ENCODE assay signal across 12 mouse cellular contexts in genomic region chr5:137152623-137153022, GRCm38 (mm10). TPM values are rescaled to one million over a fixed set of nuclear protein-coding genes. Genes with fewer than 3 reads are reported as not detected.
DNase-seq lines count a peak whose midpoint lies in the region; ATAC-seq and TF ChIP-seq lines count a peak whose summit lies in the region.
"Had no signal": no experiment of that assay in that cellular context is flagged by ENCODE, and none has a peak within 500 bp of the region (broad histone marks: within the 10 kb centered on the region; RNA-seq: fewer than 3 reads in every experiment).

No protein-coding gene starts in this region.

- ATAC-seq in lung, embryonic 14.5 days (ENCODE audit: insufficient read depth): no peak; the same call in 1 of the 2 replicates
- ATAC-seq in megakaryocyte-erythroid progenitor cell, adult 5-6 weeks (replicated peaks; ENCODE audit: low FRiP score, low TSS enrichment, poor library complexity, severe bottlenecking): peak; percentile 35; the same call in 1 of the 2 replicates

- H3K9me3 ChIP-seq in lung, embryonic 14.5 days (ENCODE audit: low read depth, low read length): peaks cover 17% of the 10 kb centered on the region

- H3K27ac ChIP-seq in lung, embryonic 14.5 days (ENCODE audit: low read depth): no peak overlapping the region

- no peaks in the 10 kb centered on the region for H3K27me3 ChIP-seq in lung, embryonic 14.5 days (ENCODE audit: insufficient read depth, low read length)

- DNase-seq in embryo, embryonic 10 days (ENCODE audit: low spot score): peak; percentile 31
- no peak for DNase-seq in embryo, embryonic 9.5 days (ENCODE audit: extremely low spot score)
- DNase-seq in lung, embryonic 14.5 days: peak; percentile 14
- DNase-seq in lung, postnatal 25 days (ENCODE audit: low spot score): no peak
- peak; percentile 11 for DNase-seq in embryo, embryonic 11 days
- no peak for DNase-seq in urinary bladder, adult 18-20 months (ENCODE audit: low spot score in 2 of 2)
- no peak for DNase-seq in left cerebral cortex, postnatal 25 days (ENCODE audit: low spot score in 2 of 2)
- DNase-seq: heart, adult 18-20 months; kidney, adult 2 months had no signal

- no peak overlapping the region for H3K4me2 ChIP-seq in lung, embryonic 14.5 days

- H3K9ac ChIP-seq in lung, embryonic 14.5 days: no peak overlapping the region

- H3K36me3 ChIP-seq in lung, embryonic 14.5 days (ENCODE audit: insufficient read depth): no peaks in the 10 kb centered on the region

- H3K4me1 ChIP-seq in lung, embryonic 14.5 days (ENCODE audit: insufficient read depth): no peaks in the 10 kb centered on the region

- H3K4me3 ChIP-seq in lung, embryonic 14.5 days (ENCODE audit: low read depth, low read length): no peak overlapping the region

- no peak for TF ChIP-seq CTCF in lung, embryonic 14.5 days (IDR thresholded peaks at IDR 0.05; ENCODE audit: low read depth)

- 63% methylated on average over 2 of the region's 2 CpGs for WGBS in lung, embryonic 14.5 days

- intact Hi-C loops in left cerebral cortex, postnatal 25 days (cut with DNase I): no loop called here

RNA-seq across cellular contexts. Expression of gene Muc3, which starts 3.5 kb away (rescaled TPM):
- not detected in 2 replicates for polyA plus RNA-seq in lung, embryonic 14.5 days (2014; fragmentation: Nextera tagmentation; extraction: Ambion mirVana)
- not detected in 2 replicates for total RNA-seq in megakaryocyte-erythroid progenitor cell, adult 5-6 weeks (2014; fragmentation: Nextera tagmentation)
- total RNA-seq in megakaryocyte-erythroid progenitor cell, adult 5-6 weeks (2017): not detected in 2 replicates
- not detected for total RNA-seq in left cerebral cortex, postnatal 25 days (2021)
- total RNA-seq: heart, adult 18-20 months; layer of hippocampus, postnatal 14 days had no signal
- polyA plus RNA-seq: kidney, adult 2 months; lung, embryonic 16.5 days had no signal

RNA-seq across cellular contexts. Expression of gene Trim56, which starts 36.6 kb away (rescaled TPM):
- polyA plus RNA-seq in lung, embryonic 14.5 days (2014; fragmentation: Nextera tagmentation; extraction: Ambion mirVana): 11.5 and 11.8 TPM in 2 replicates
- total RNA-seq in megakaryocyte-erythroid progenitor cell, adult 5-6 weeks (2014; fragmentation: Nextera tagmentation): 23.7 and 28.2 TPM in 2 replicates
- 20.8 and 29.0 TPM in 2 replicates for total RNA-seq in megakaryocyte-erythroid progenitor cell, adult 5-6 weeks (2017)
- total RNA-seq in left cerebral cortex, postnatal 25 days (2021): 1 to 10 TPM; 3.0 to 3.9 TPM

RNA-seq across cellular contexts. Expression of gene Muc3a, which starts 59.6 kb away (rescaled TPM):
- polyA plus RNA-seq in lung, embryonic 14.5 days (2014; fragmentation: Nextera tagmentation; extraction: Ambion mirVana): not detected in 2 replicates
- total RNA-seq in megakaryocyte-erythroid progenitor cell, adult 5-6 weeks (2014; fragmentation: Nextera tagmentation): 0.25 and 0.61 TPM in 2 replicates
- not detected in 2 replicates for total RNA-seq in megakaryocyte-erythroid progenitor cell, adult 5-6 weeks (2017)
- 1 to 10 TPM; 3.0 to 3.1 TPM for total RNA-seq in left cerebral cortex, postnatal 25 days (2021)
- polyA plus RNA-seq: lung, embryonic 16.5 days had no signal

Comparison
In these comparisons a context has a peak if more than half of its experiments do, and no peak if none do; other contexts are left out.
1. DNase-seq: peak in embryo, embryonic 10 days (single experiment), lung, embryonic 14.5 days (single experiment) and embryo, embryonic 11 days (single experiment); none in embryo, embryonic 9.5 days (single experiment), lung, postnatal 25 days (single experiment), urinary bladder, adult 18-20 months (0 of 2) and left cerebral cortex, postnatal 25 days (0 of 2).
2. RNA of gene Trim56, which starts 36.6 kb away (total RNA-seq): 20.8 to 29.0 TPM in megakaryocyte-erythroid progenitor cell, adult 5-6 weeks; 3.0 to 3.9 TPM in left cerebral cortex, postnatal 25 days; every median in the first group is over 4 times any median in the second.